Mouse (Mus musculus) olfactory bulb, adult 2 months (tissue): ENCODE data around the gene Mlkl.

Experiments used
- CTCF ChIP-seq: fragments of 200-500 bp; IDR thresholded peaks from 2 replicates; pipeline ENCODE4 v1.5.1; 2012; ENCODE audit warnings: low read depth, mild to moderate bottlenecking, low read length, moderate library complexity; ENCODE audit not compliant: insufficient read depth
- POLR2A ChIP-seq: fragments of 200-500 bp; IDR thresholded peaks from 2 replicates; pipeline ENCODE4 v1.6.1; 2012; ENCODE audit warnings: mild to moderate bottlenecking, low read depth, low read length, moderate library complexity; ENCODE audit not compliant: insufficient read depth

- TF ChIP-seq CTCF (no peak), POLR2A (no peak)
Measured at GRCm38 (mm10) chr8:111350577-111350976, 12.6 kb upstream of the Mlkl start.
